Mouse (Mus musculus): Measurements from ENCODE around the gene Spns2.
"Not testable (repeated sequence)": the region's sequence is repeated elsewhere in the genome, so short reads cannot be mapped to it uniquely, and the experiment has no call there.

Spns2 gene

GRCm38 (mm10) chr11:72436756-72437650, 52.7 kb downstream of the Spns2 start:
- no peak for DNase-seq (ENCODE audit: low read depth, low spot score)

DNA sequence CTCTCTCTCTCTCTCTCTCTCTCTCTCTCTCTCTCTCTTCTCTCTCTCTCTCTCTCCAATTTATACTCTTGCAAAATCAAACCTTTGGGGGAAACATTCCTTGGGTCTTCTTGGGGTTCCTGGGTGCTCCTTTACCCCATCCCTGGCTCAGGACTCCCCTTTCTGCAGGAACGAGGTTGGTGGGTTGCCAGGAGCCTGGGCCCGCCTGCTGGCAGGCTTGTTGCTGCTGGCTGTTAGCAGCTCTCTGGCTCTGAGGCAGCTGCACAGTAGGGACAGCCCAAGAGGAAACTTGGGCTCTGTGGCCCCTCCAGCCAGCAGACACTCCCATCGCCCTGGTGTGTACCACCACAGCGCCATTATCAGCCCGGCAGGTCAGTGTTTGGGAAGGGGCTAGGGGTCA, 53.4 kb downstream of the Spns2 start:
- no peak for DNase-seq (ENCODE audit: low read depth, low spot score)

GRCm38 (mm10) chr11:72435694-72436045, 54.0 kb downstream of the Spns2 start:
- no peak for DNase-seq (ENCODE audit: low read depth, low spot score)

DNA sequence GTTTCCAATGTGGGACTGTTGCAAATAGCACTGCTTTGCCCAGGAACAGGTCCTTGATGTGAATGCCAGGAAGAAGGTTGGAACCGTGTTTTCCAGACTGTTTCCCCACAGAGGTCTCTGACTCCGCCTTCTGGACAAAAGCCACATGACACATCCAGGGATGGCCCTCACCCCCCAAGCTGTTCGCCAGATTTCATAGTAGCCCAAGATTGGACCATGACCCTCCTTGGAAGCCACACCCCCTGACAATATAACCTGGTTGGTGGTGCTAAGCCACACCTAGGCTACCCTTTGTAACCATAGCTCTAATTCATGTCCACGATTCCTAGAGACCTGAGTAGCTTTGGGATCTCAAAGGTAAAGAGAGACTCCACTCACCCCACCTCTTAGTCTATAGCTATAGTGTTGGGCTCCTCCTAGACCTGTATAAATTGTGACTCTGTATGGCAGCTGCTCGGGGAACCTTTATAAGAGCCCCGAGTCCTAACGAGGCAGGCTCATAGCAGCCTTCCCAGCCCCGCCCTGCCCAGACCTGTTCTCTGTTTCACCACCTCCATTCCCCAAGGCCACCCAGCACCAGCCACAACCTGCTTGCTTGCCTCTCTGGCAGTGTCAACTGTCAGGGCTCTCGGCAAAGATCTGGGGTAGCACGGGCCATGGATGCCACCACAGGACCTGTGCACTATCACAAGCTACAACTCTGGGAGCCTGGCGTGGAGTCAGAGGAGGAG, 54.6 kb downstream of the Spns2 start, which contains the start of gene Ggt6:
Gene Ggt6, plus strand, starts transcription at position 564 of the 731 bp plus-strand sequence.
- no peak for DNase-seq (ENCODE audit: low read depth, low spot score)

- not testable (repeated sequence) for DNase-seq (ENCODE audit: low read depth, low spot score)
Measured at GRCm38 (mm10) chr11:72430311-72431068, 59.2 kb downstream of the Spns2 start.

- DNase-seq (ENCODE audit: low read depth, low spot score) = peak; percentile 88
Measured at GRCm38 (mm10) chr11:72429288-72429690, 60.4 kb downstream of the Spns2 start.

- DNase-seq (ENCODE audit: low read depth, low spot score) = peak; percentile 85
Measured at GRCm38 (mm10) chr11:72428694-72429093, 61.0 kb downstream of the Spns2 start.

GRCm38 (mm10) chr11:72426884-72427283, 62.8 kb downstream of the Spns2 start:
- peak; percentile 34 for DNase-seq (ENCODE audit: low read depth, low spot score)

GRCm38 (mm10) chr11:72425201-72425600, 64.5 kb downstream of the Spns2 start:
- DNase-seq (ENCODE audit: low read depth, low spot score) = no peak

DNA sequence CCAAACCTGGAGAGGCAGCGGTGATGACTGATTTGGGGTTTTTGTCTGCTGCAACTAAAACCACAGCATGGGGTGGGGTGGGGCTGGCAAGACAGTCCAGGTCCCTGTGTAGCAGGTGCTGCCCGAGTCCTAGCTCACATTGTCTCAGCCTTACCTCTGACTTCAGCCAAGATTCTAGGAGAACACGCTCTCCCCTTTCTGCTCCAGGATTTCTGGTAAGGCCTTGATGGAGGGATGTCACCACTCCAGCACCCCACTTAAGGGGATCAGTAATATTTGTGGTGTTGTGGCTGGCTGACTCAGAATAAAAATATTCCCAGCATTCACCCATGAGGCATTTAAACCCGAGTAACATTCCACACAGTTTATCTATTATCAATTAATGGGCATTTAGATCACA, 66.0 kb downstream of the Spns2 start:
- DNase-seq (ENCODE audit: low read depth, low spot score) = no peak

GRCm38 (mm10) chr11:72421518-72422278, 68.0 kb downstream of the Spns2 start:
- DNase-seq (ENCODE audit: low read depth, low spot score) = no peak

DNA sequence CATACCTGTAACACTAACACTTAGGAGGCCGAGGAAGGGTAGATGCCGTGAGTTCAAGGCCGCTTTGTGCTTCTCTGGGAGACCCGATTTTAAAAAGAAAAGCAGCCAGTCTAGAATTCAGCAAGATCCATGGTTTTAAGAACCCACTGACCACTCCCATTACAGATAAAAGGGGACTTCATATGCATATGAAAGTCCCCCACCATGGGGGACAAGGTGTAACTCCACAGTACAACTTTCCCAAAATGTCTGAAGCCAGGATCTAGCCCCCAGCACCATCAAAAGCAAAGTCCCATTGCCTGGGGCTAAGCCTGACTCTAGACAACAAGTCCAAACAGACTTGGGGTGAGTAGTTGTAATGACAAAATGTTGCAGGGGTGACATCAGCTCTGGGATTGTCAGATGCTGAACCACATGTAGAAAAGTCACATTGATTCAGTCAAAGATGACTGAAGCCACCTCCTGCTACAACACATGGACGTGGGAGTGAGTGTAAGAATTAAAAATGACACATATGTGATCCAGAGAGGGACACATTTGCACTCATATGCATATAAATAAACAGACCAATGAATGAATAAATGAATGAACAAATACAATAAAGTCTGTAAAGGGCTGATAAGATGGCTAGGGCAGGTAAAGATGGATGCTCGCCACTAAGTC, 69.1 kb downstream of the Spns2 start:
- DNase-seq (ENCODE audit: low read depth, low spot score) = no peak

DNA sequence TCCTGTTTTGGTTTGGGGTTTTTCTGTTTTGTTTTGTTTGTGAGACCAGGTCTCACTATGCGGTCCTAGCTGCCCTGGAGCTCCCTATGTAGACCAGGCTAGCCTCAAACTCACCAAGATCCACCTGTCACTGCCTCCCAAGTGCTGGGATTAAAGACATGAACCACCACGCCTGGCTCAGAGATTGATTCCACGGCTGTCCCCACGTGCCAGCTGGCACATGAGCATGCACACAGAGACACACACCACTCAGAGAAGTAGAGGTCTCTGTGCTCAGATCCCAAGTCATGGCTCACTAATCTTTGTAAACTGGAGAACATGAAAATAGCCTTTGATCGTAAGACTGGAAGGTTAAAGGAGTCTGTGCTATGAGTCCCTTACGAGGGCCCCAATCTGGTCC, 70.7 kb downstream of the Spns2 start:
- no peak for DNase-seq (ENCODE audit: low read depth, low spot score)

DNA sequence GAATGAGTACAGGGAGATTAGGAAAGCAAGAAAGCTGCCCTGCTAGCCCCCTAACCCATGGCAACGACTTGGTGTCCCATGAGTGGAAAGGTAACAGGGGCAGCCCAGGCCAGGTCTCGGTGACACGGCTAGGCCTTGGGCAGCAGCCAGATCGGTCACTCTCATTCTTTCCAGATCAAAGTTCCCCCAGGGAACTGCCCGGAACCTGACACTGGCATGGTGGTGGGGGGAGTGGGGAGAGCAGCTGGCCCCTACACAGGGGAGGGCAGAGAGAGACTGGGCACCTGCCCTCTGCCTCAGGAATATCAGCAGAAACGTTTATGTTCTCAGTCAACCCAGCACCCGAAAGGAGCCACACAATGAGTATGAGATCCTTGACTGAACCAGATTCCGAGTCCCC, 71.5 kb downstream of the Spns2 start:
- DNase-seq (ENCODE audit: low read depth, low spot score) = no peak

- no peak for DNase-seq (ENCODE audit: low read depth, low spot score)
Measured at GRCm38 (mm10) chr11:72417376-72417775, 72.3 kb downstream of the Spns2 start.

DNA sequence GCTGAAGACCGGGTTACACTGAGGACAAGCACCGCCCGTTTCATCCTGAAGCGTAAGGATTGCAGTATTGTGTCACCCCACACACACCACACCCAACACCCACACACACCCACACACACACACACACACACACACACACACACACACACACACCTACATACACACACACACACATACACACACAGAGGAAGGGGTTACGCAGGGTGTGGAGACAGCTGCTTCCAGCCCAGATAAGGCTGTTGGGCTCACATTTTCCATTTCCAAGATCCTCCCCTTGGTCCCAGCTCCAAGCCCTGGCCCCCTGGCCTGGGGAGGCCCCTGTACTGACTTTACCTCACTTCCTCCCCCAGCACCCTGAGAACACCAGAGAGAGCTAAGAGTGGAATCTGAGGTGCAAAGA, 73.0 kb downstream of the Spns2 start:
- no peak for DNase-seq (ENCODE audit: low read depth, low spot score)

DNA sequence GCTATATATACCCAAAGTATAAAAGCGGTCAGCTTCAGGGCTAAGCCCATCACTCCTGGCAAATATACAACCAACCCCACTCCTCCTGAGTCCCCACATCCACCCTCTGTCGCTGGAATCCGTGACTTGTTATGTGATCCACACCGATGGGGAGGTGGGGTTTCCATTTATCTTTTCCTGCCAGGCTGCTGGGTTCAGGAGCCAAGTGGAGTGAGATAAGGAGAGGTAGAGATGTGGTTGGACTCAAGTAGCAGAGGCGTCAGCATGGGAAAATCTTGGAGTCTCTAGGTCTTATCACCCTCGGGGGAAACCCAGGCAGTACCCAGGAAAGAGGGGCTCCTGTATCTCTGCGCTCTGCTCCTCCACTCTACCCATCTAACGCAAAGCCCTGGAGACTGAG, 74.5 kb downstream of the Spns2 start:
- DNase-seq (ENCODE audit: low read depth, low spot score) = no peak

GRCm38 (mm10) chr11:72413601-72414190, 76.0 kb downstream of the Spns2 start:
- no peak for DNase-seq (ENCODE audit: low read depth, low spot score)

DNA sequence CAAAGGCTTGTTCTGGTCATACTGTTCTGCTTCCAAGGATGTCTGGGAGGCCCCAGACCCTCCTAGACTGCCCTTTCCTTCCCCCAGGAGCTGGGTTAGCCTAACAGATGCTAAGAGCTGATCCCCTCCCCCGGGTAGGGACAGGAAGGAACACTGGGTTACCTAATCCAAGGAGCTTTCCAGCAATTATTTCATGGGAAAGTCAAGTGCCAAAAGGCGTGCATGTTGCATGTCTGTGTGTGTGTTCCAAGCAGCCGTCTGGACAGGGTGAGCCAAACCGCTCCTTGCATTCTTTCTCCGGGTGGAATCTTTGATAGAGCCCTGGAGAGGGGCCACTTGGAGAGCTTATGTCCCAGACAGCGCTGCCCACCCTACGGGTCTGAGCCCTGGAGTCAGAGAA, 76.7 kb downstream of the Spns2 start:
- no peak for DNase-seq (ENCODE audit: low read depth, low spot score)

DNA sequence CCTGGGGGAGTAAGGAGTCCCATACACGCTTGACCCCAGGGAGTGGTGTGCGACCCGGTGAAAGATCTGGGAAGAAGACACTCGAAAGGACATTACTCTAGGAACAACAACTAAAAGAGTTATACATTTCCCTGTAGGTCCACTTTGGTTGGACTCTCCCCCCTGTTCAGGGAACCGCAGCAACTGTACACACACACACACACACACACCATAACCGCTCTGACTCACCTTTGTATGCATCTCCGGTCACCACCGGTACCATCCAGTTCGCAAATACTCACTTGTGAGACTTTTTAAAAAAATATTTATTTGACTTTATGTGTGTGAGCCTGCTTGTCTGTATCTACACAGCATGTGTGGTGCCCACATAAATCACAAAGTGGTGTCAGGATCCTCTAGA, 77.8 kb downstream of the Spns2 start:
- DNase-seq (ENCODE audit: low read depth, low spot score) = no peak

Data from CD4-positive, CD25-positive, alpha-beta regulatory T cell, adult 2 months (primary cell).